Mouse (Mus musculus) embryo, embryonic 11.5 days (tissue): ENCODE results near the gene Prok2.

ENCODE experiments used
- DNase-seq: peaks from one replicate; pipeline ENCODE4 v3.0.0-alpha.2; 2012; ENCODE audit warnings: low read depth, low spot score

Gene Prok2

DNA sequence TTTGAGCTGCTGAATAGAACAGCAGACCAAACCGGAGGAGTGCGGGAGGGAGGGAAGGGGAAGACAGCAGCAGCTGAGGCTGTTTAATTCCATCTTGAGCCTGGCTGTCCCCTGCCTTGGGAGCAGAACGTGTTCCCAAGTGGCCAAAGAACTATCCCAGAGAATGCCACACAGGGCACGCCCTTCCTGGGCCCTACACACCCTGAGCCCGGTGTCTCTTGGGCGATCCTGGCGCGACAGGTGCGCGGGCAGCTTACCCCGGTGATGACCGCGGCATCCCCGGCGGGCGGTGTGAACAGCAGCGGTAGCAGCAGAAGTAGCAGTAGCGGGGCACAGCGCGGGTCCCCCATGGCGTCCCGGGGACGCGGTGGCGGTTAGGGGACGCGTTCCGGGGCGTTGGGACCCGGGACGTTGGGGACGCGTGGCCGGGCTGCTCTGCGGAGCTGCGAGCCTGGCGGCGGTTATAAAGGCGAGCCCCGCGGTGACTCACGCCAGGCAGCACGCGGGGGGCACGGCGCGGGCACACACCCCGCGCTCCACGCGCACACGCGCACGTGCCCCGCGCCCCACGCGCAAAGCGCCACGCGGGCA lies at the start of gene Prok2:
TSS of gene Prok2 (minus strand) at position 422 of the 591 bp plus-strand sequence.
- peak; percentile 11 for DNase-seq

DNA sequence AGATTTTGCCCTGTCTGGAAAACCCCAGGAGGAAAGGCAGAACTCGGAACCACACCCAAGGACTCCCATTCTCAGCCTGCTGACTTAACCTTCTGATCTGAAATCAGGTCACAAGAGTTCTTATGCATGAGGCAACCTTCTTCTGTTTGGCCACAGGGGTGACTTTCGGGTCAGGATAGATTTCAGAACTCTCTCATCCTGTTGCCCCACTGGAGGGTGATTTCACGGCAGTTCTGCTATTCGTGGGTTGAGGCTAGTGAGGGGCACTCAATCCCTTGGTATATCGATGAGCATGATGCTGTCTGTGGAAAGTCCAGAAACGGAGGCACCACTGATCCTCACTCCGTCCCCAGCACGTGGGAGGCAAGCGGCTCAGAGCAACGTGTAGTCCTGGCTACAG lies 48.5 kb upstream of the Prok2 start:
- no peak for DNase-seq

DNA sequence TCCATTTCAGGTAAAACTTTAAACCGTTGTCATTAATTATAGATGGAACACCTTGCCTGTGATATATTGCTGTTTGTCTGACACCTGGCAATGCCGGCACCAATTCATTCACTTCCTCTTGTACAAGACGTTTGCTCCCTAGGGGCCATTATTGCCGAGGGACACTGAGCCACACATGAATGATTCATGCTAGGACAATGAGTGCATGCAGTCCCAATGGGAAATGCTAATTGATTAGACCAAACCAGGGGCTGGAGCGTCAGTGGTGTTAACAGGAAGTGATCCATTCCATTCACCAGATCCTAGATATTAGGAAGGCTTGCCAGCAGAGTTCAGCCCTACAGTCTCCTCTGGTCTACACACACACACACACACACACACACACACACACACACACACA lies 42.3 kb upstream of the Prok2 start:
- DNase-seq, result no peak

DNA sequence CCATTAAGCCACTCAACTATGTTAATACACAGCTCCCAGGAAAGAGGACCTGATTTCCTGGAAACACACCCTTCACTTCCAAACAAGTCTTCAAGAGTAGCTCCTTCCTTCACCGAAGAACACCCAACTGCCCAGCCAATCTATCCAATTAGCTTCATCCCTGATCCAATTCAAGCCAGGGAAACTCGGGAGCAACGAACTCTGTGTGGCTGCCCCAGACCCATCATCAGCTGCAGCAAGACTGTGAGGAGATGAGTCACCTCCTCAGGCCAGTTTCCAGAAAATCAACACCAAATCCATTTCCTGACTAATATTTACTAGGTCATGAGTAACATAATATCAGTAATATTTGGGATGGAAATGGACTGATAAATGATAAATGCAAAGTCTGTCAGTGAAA lies 38.7 kb upstream of the Prok2 start:
- no peak for DNase-seq

DNA sequence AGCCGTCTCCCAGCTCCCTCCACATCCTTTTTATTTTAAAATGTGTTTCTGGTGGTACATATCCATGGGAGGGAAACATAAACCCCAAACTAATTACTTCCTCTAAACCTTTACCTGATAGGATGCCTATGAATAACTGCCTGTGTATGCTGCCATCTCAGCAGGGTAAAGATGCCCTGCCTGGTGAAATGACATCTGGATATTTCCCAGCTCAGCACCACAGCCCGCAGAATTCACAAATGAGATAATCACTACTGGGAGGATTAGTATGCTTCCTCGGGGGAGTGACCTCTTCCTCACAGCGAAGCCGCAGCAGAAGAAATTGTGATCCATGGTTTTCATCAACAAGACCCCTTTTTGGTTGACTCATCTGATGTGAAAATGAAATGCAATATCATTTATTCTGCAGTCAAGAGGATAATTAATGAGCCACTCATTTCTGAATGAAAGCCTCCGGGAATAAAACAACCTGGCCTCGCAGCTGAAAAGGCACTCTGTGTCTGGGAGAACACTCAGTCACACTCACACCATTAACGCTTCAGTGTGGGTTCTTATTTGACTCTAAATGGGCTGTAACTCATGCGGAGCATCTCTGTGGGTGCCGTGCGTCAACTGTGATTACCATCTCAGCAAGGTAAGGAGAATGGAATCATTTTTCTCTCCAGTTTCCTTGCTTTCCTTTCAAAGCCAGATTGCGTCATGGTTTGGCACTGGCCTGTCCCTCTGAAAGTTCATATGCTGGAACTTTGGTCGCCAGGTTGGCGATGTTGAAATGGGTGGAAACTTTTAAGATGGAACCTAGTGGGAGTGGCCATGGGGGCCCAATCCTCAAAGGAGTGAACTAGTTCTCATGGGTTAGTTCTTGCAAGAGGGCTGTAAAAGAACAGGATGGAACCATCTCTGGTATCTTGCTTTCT lies 36.1 kb upstream of the Prok2 start:
- no peak for DNase-seq

DNA sequence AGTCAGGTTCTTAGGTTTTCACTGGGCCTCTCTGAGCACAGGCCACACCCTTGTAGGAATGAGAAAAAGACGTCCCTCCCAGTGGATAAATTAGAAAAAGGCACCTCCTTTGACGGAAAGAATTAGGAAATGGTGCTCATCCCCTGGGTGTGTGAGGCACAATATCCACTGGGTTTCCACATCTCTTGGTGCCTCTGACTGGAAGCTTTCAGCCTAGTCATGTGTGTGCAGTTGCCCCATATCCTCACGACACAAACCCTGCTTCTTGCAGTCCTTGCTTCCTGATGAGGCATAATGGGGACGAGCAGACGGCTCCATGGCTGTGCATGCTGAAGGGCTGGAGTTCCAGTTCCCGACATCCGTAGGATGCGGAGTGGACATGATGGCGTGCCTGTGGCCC lies 29.9 kb upstream of the Prok2 start:
- no peak for DNase-seq

DNA sequence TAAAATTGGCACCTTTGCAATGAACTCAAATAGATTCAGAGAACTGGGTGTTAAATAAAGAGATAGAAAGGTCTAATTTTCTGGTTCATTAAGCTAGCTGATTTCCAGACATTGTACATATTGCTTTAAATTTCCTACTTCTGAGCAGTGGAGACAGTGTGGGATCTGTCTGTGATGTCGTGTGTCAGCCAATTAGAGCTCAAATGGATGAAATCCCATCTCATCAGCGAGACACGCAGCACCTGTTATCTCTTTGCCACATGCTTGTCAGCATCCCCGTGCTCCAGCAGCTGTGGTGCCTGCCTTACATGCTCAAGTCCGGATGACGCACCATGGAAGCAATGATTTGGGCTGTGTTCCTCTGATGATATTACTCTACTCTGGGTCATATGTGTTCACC lies 25.1 kb upstream of the Prok2 start:
- no peak for DNase-seq

DNA sequence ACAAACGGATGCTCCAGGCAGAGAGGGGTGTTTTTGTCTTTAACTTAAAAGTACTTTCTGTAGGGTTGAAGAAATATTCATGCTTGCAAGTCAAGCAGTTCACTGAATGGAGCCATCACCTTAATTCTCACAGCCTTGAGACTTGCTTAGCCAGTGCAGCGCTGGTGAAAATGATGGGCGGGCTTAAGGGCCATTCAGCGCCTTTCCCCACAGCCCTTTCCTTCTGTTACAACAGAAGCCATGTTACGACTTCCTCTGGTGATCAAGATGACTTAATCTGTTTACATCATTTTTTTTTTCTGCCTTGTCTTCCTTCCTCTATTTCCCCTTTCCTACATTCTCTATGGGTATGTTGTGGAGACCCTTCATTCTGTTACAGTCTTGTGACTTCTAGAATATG lies 20.1 kb upstream of the Prok2 start:
- no peak for DNase-seq

DNA sequence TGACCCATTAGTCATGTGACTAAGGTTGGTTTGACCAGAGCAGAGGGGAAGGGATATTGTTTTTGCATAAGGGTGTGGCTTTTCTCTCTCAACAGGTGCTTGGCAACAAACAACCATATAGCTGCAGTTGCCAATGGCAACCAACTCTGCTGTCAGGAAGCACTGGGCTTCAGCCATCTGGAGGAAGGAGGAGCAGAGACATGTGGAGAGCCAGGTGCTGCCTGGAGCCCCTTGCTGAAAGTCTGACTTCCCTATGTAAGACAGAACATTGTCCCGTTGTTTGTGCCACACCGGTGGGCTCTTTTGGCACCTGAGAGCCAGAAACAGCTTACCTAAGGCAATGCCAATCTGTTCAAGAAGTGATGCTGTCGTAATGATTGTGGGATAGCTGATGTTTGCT lies 16.7 kb upstream of the Prok2 start:
- DNase-seq, result no peak

DNA sequence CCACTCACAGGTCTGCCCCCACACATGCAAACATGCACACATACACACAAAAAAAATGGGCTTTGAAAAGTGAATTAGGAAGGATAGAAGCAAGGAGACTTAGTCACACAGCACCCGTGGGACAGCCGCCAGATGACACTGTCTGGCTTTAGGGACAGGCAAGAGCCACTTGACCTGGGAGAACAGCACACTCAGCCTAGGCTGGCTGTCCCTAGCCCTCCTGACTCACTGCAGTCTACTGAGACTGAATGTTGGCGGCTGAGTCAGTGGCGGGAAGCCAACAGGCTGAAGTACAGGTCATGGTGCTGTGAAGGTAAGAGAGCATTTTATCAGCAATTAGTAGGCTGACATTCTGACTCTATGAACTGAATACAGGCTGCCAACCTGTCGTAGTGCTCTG lies 8.5 kb upstream of the Prok2 start:
- DNase-seq, result no peak

DNA sequence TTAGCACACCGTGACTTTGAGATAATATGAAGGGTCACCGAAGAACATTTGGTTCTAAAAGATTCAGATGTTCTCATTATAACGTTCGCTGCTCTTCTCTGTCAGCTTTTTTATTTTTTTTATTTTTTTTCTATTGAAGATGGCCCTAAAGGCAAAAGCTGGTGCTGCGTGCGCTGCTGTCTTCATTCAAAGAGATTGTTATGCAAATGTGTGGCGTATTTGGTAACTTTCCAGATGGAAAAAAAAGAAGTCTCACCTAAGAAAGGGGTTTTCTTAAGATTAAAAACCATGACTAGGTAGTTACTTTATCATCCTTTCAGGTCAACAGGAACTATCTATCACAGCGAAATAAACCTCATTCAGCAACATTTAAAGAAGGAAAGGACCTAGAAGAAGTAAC lies 6.5 kb upstream of the Prok2 start:
- no peak for DNase-seq

DNA sequence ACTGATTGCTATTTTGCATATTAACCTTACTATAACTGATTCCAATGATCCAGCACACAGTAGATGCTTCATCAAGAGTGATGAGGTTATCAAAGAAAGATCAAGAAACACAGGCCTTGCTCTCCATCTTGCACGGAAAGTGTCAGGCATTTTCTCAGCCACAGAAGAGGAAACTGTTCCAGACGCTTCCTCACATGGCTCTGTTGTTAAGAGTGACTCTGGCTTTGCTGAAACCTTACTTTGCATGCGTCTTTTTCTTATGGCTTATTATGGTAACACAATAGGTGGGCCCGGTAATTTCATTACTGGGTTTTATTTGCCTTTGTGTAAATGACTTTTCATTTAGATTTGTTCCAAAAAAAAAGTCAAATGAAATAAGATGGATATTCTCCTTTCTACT lies 5.7 kb upstream of the Prok2 start:
- no peak for DNase-seq

DNA sequence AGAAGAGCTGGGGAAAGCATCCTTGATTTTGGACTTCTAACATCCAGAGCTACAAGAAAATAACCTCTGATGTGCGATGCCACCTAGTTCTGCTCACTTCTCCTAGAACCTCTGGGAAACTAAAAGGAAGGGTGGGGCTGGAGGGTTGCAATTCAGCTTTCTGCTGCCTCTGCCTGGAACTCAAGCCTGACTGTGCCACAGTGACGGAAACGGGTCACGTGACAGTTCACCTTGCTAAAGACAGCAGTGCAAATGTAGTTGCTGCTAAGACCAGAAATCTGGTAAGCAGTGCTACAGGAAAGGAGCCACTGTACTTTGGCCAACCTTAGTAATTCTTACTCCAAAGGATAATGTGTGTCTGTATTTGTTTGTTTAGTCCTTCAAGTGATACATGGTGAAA lies 3.7 kb upstream of the Prok2 start:
- DNase-seq, result no peak

DNA sequence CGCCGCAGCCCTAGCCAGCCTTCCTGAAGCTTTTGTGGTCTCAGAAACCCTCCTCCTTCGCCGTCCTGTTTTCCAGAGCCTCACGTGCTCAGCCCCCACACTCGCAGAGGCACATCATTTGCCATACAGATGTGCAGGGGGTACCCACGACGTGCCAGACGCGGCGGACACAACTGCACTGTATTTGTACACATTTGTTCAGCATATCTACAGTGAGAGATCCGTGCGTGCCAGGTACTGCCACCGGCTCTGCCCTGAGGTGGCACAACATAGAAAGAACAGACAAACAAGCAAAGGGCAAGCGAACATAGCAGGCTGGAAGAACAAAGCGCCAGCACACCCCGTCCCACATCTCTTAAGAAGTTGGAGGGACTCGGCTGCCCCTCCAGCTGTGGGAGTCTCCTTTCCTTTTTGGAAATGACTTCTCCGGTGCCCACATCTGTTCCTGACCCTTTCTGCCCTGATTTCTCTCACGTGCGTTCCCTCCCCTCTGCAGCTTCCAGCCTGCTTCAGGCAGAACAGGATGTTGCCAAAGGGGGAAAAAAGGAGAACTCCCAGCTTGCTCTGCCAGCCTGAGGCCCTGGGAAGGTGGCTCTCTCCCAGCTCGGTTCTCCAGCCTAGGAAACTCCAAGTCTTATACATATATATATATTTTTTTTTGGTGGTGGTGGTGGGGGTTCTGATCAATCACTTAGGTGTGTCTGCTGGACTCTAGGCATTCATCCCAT lies 548 bp upstream of the Prok2 start:
- DNase-seq, result peak; percentile 11

DNA sequence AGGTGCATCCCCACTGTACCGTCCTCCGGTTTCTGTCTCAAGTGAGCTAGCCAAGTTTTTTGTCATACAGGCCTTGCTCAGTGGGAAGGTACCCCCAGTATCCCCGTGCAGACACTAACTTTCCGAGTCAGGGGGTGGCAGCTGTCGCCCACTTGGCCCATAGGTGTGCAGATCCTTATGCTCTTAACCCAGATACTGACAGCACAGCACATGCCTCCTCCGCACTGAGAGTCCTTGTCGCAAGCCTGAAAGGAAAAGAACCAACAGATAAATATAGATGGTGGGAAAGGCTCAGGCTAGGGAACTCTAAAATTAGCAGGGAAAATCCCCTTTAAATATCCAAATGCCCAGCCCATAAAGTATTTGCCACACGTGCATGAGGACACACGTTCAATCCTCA lies 3.8 kb downstream of the Prok2 start:
- DNase-seq, result no peak

DNA sequence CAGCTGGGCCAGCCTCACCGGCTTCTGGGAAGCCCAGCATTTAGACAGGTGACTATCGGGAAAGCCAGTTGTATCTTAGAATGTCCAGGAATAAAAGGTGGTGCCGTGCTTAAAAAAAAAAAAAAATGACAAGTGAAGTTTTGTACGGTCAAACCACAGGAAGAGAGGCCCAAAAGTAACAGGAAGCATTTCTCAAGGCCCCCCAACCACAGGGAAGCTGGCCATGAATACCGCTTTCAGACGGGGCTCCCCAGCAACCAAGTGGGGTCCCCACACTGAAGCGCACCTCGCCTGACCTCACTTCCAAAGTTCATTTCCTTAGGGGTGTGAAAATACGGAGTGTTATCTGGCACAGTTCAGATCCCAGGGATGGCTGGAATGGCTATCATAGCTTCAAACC lies 5.2 kb downstream of the Prok2 start:
- no peak for DNase-seq

DNA sequence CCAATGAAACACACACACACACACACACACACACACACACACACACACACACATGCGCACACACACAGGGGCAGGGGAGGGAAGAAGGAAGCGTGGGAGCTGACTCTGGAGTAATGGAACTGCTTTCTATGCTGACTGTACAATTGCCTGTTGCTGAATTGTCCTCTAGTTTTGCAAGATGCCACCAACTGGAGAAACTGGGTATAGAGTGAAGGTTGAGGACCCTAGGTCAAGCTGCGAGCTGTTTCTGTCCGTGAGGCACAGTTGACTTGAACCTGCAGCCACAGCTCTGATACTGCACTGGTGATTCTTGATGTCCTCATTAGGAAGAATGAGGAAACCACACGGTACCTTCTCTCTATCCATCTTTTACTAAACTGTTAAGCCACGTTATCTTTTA lies 10.3 kb downstream of the Prok2 start:
- DNase-seq, result no peak

DNA sequence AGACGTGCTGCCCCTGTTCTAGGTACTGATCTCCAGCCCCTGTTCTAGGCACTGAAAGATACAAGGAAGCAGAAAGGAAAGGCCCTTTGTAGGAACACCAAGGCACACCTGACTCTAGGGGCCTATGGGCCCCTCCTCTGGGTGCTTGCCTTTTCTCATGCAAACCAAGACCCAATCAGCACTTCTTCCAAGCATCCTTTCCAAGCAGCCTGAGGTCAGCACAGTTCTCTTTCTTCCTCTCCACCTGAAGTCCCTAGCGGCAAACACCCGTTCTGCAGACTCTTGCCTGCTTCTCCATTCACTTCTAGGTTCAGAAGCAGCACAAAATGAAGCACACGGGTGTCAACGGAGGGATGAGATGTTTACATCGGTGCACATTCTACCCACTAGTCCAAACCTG lies 11.0 kb downstream of the Prok2 start:
- DNase-seq, result no peak

DNA sequence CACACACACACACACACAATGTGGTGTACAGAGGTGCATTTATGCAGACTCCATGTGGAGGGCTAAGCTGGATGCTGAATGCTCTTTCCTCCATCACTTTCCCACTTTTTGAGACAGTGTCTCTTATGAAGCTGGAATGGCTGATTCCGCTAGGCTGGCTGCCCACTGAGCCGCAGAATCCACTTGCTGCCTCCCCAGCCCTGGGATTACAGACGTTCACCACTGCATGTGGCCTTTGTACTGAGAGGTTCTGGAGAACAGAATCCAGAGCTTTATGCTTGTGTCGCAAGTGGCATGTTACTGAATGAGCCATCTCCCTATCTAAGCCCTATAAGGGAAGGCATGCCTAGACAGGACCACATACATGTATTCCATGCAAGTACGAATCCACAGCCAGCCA lies 12.9 kb downstream of the Prok2 start:
- no peak for DNase-seq

DNA sequence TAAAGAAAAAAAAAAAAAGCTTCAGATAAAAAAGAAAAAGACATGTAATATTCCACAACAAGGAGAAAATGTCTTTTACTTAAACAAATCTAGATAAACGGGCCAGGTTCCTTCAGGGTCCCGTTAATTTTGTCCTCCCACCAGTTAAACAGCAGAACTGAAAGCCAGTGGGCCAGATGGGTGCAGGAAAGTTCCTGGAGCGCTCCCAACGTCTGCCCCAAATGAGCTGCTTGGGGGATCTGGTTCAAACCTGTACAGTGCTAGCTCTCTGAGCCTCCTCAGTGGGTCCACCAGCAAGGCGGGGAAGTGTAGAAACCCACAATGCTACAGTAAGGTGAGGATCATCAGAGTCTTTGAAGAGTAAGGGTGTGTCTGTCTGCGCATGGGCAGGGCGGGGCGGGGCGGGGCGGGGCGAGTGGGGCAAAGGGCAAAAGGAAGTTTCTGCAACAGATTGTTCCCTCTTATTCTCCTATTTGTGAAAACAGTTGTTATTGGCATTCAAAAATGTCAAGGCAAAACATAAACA lies 14.6 kb downstream of the Prok2 start:
- no peak for DNase-seq

DNA sequence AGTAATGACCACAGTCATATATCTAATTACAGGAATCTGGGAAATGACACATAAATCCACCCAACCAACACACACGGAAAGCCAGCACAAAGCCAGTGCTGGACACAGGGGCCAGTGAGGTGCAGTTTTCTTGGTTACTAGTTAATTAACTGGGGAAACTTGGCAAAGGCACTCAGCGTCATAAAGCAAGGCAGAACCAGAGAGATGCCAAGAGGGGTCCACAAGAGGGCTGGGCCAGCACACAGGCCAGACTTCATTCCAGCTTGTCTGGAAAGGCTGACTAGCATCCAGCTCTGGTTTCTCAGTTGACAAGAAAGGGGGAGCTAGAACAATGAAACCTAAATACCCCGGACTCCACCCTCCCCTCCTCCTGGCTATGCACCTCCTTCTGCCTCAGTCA lies 25.7 kb downstream of the Prok2 start:
- no peak for DNase-seq
